Mouse (Mus musculus) CD4-positive, CD25-positive, alpha-beta regulatory T cell, adult 4 months (primary cell): ENCODE measurements around the gene Unc119b. TPM values are rescaled to one million over a fixed set of nuclear protein-coding genes. Genes with fewer than 3 reads are reported as not detected.
"Not testable (repeated sequence)": the region's sequence is repeated elsewhere in the genome, so short reads cannot be mapped to it uniquely, and the experiment has no call there.

Experiments
- ATAC-seq: one replicate; pipeline ENCODE4 v1.8.0; 2017
- polyA plus RNA-seq, 2 experiments: library from polyadenylated mRNA; unstranded; fragments of 100-300 nt; shearing (Covaris generic); gene quantifications; one replicate each; pipeline ENCODE4 v1.2.1; 2017

Gene Unc119b
- polyA plus RNA-seq, 2 experiments from 2014 or later: 16.1 to 16.4 TPM

GRCm38 (mm10) chr5:115133358-115134066 lies 1.3 kb downstream of the Unc119b start:
- ATAC-seq: no peak

- ATAC-seq: peak; percentile 88
Observed at GRCm38 (mm10) chr5:115132465-115132864, 2.3 kb downstream of the Unc119b start.

- ATAC-seq: no peak
Observed at GRCm38 (mm10) chr5:115129328-115129727, 5.4 kb downstream of the Unc119b start.

- ATAC-seq: no peak
Observed at GRCm38 (mm10) chr5:115127421-115128179, 7.2 kb downstream of the Unc119b start.

GRCm38 (mm10) chr5:115126578-115127312 lies 8.0 kb downstream of the Unc119b start:
- peak; percentile 37 for ATAC-seq

- ATAC-seq: peak; percentile 94
Observed at GRCm38 (mm10) chr5:115125211-115125871, 9.4 kb downstream of the Unc119b start.

GRCm38 (mm10) chr5:115124690-115125089 lies 10.1 kb downstream of the Unc119b start:
- no peak for ATAC-seq

- ATAC-seq: no peak
Observed at GRCm38 (mm10) chr5:115120978-115121377, 13.8 kb downstream of the Unc119b start.

- ATAC-seq: peak; percentile 96
Observed at GRCm38 (mm10) chr5:115118961-115119570, 15.7 kb downstream of the Unc119b start, which contains the start of gene Acads. TSS of gene Acads (minus strand) at chr5:115119346.

- ATAC-seq: no peak
Observed at GRCm38 (mm10) chr5:115117467-115117866, 17.3 kb downstream of the Unc119b start.

- no peak for ATAC-seq
Observed at GRCm38 (mm10) chr5:115116426-115116825, 18.3 kb downstream of the Unc119b start.

GRCm38 (mm10) chr5:115114501-115114900 lies 20.3 kb downstream of the Unc119b start:
- no peak for ATAC-seq

GRCm38 (mm10) chr5:115113244-115113643 lies 21.5 kb downstream of the Unc119b start:
- no peak for ATAC-seq

GRCm38 (mm10) chr5:115111156-115111555 lies 23.6 kb downstream of the Unc119b start:
- no peak for ATAC-seq

- not testable (repeated sequence) for ATAC-seq
Observed at GRCm38 (mm10) chr5:115103253-115103652, 31.5 kb downstream of the Unc119b start.

GRCm38 (mm10) chr5:115102231-115102630 lies 32.5 kb downstream of the Unc119b start:
- ATAC-seq: no peak

GRCm38 (mm10) chr5:115100473-115100872 lies 34.3 kb downstream of the Unc119b start:
- ATAC-seq: no peak

- ATAC-seq: no peak
Observed at GRCm38 (mm10) chr5:115099991-115100390, 34.8 kb downstream of the Unc119b start.

GRCm38 (mm10) chr5:115099530-115099929 lies 35.2 kb downstream of the Unc119b start:
- no peak for ATAC-seq

- ATAC-seq: no peak
Observed at GRCm38 (mm10) chr5:115098195-115098594, 36.6 kb downstream of the Unc119b start, which contains the start of gene Gm10401. TSS of gene Gm10401 (minus strand) at chr5:115098295.

GRCm38 (mm10) chr5:115091776-115092175 lies 43.0 kb downstream of the Unc119b start:
- no peak for ATAC-seq

- ATAC-seq: no peak
Observed at GRCm38 (mm10) chr5:115091015-115091414, 43.8 kb downstream of the Unc119b start.
